Mouse (Mus musculus) left cerebral cortex, postnatal 25 days (tissue): ENCODE measurements around the gene Cldn34b3. TPM values are rescaled to one million over a fixed set of nuclear protein-coding genes. Genes with fewer than 3 reads are reported as not detected.
"Not testable (repeated sequence)": the region's sequence is repeated elsewhere in the genome, so short reads cannot be mapped to it uniquely, and the experiment has no call there.

Experiments
- DNase-seq, 2 experiments: peaks; one replicate each; pipeline ENCODE4 v3.0.0; 2022; ENCODE audit warnings: low spot score in 2 of 2, mixed read lengths in 1 of 2
- intact Hi-C: fragments of 180-260 bp; cut with DNase I; formaldehyde crosslinking; loops from one replicate; pipeline ENCODE4 v1.15.1; 2025
- total RNA-seq, 2 experiments: library from RNA; stranded (reverse); gene quantifications; 2 replicates each; pipeline ENCODE4 v1.2.3; 2021

Gene Cldn34b3
- total RNA-seq, result not detected

GRCm38 (mm10) chrX:76264004-76264403, at the start of gene Cldn34b3:
TSS of gene Cldn34b3 (plus strand) at chrX:76264304.
- intact Hi-C loops, DNase-seq: not testable (repeated sequence)

Other genes with a start within 250 kb of the Cldn34b3 start
- gene Cldn34b4, start 129.0 kb downstream of the Cldn34b3 start, total RNA-seq, result not detected